Mouse (Mus musculus) myocyte (in vitro differentiated cells): ENCODE data around the gene Wdfy3.

Experiments
- CEBPB ChIP-seq: IDR thresholded peaks from 2 replicates; pipeline ENCODE4 v1.6.1; 2011; ENCODE audit warnings: mild to moderate bottlenecking, moderate library complexity; ENCODE audit not compliant: poor library complexity, insufficient read depth, severe bottlenecking
- E2F4 ChIP-seq: IDR thresholded peaks from one replicate; pipeline ENCODE4 v1.6.1; 2011; ENCODE audit warnings: mild to moderate bottlenecking, control low read depth, moderate library complexity; ENCODE audit not compliant: insufficient read depth
- MAX ChIP-seq: IDR thresholded peaks from one replicate; pipeline ENCODE4 v1.6.1; 2011; ENCODE audit warnings: low read depth, mild to moderate bottlenecking, control low read depth
- MYOD1 ChIP-seq, 3 experiments: IDR thresholded peaks; one replicate each; pipeline ENCODE4 v1.6.1; 2011; ENCODE audit warnings: control low read depth in 2 of 3, low read depth in 2 of 3, mild to moderate bottlenecking in 2 of 3, moderate library complexity in 1 of 3; ENCODE audit not compliant: insufficient read length in 2 of 3, control insufficient read depth in 1 of 3
- MYOG ChIP-seq, 3 experiments: IDR thresholded peaks; one replicate each; pipeline ENCODE4 v1.6.1; 2011; ENCODE audit warnings: control low read depth in 2 of 3, low read depth in 2 of 3, mild to moderate bottlenecking in 2 of 3; ENCODE audit not compliant: insufficient read length in 2 of 3, control insufficient read depth in 1 of 3, insufficient read depth in 1 of 3
- POLR2A ChIP-seq: IDR thresholded peaks from one replicate; pipeline ENCODE4 v1.6.1; 2011; ENCODE audit warnings: low read depth, mild to moderate bottlenecking, control low read depth, moderate library complexity; ENCODE audit not compliant: insufficient read length
- POLR2AphosphoS2 ChIP-seq: IDR thresholded peaks from one replicate; pipeline ENCODE4 v1.6.1; 2011; ENCODE audit warnings: low read depth, control low read depth; ENCODE audit not compliant: insufficient read length
- SRF ChIP-seq: IDR thresholded peaks from one replicate; pipeline ENCODE4 v1.6.1; 2011; ENCODE audit warnings: low read depth; ENCODE audit not compliant: control insufficient read depth, insufficient read length
- TCF12 ChIP-seq: IDR thresholded peaks from one replicate; pipeline ENCODE4 v1.6.1; 2011; ENCODE audit warnings: mild to moderate bottlenecking, control low read depth; ENCODE audit not compliant: poor library complexity, insufficient read depth, severe bottlenecking
- USF1 ChIP-seq: IDR thresholded peaks from one replicate; pipeline ENCODE4 v1.6.1; 2011; ENCODE audit warnings: low read depth, mild to moderate bottlenecking, control low read depth, moderate library complexity

GRCm38 (mm10) chr5:101937362-101937761, 132.4 kb downstream of the Wdfy3 start:
- no peak for TF ChIP-seq POLR2A
- TF ChIP-seq POLR2AphosphoS2: no peak
- TF ChIP-seq MAX: no peak
- no peak for TF ChIP-seq USF1
- TF ChIP-seq E2F4: no peak
- no peak for TF ChIP-seq TCF12
- TF ChIP-seq CEBPB: no peak
- TF ChIP-seq SRF: no peak
- no peak for TF ChIP-seq MYOG (IDR thresholded peaks at IDR 0.05; ENCODE audit: control insufficient read depth in 1 of 3, insufficient read depth in 1 of 3, insufficient read length in 2 of 3, low read depth in 2 of 3)
- no peak for TF ChIP-seq MYOD1 (IDR thresholded peaks at IDR 0.05; ENCODE audit: control insufficient read depth in 1 of 3, insufficient read length in 2 of 3, low read depth in 2 of 3)
